Mouse (Mus musculus) megakaryocyte, embryonic 14.5 days (primary cell): ENCODE measurements around the gene Wtap.

Experiments
- FLI1 ChIP-seq: IDR thresholded peaks from 2 replicates; pipeline ENCODE4 v1.6.1; 2012; ENCODE audit warnings: low read length, inconsistent platforms, mixed read lengths
- GATA1 ChIP-seq: IDR thresholded peaks from 3 replicates; pipeline ENCODE4 v1.6.1; 2012; ENCODE audit warnings: mixed read lengths, low read length, inconsistent platforms, borderline replicate concordance

DNA sequence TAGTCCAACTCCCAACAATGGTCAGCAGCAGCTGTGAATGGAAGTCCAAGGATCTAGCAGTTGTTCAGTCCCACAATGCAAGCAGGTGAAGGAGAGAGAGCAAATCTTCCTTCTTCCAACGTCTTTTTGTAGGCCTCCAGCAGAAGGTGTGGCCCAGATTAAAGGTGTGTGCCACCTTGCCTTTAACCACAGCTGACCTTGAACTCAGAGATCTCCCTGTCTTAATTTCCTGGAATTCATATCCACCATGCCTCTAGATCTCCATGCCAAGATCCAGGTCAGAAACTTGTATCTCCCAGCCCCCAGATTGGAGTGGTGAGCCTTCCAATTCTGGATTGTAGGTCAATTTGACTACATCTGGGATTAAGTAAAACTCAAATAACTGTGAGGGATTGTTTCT, at the start of gene Wtap:
- no peak for TF ChIP-seq GATA1
- no peak for TF ChIP-seq FLI1
